Mouse (Mus musculus) right cerebral cortex, adult 18-20 months (tissue): ENCODE data around the gene Gabrr3.
"Not testable (repeated sequence)": the region's sequence is repeated elsewhere in the genome, so short reads cannot be mapped to it uniquely, and the experiment has no call there.

Experiments
- DNase-seq: peaks from one replicate; pipeline ENCODE4 v3.0.0; 2022; ENCODE audit warnings: mixed read lengths

Gabrr3 gene

DNA sequence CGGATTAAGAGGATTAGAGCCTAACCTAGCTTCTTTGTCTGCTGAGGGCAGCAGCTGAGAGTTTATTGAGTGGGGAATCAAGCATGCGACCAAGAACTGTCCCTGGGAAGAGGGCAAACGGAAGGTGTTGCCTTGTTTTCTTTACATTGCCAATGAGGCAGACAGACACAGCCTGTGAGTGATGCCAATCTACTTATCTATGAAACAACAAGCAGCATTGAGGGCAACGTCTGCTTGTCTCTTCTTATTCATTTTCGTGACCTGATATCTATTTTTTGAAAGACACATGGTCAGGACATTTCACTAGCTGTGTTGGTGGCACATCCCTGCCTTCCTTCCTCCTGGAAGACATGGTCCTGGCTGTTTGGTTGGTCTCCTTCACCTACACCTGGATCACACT lies at the start of gene Gabrr3:
Gene Gabrr3 (plus strand): TSS at position 301 of the 400 bp plus-strand sequence.
- DNase-seq, result no peak

DNA sequence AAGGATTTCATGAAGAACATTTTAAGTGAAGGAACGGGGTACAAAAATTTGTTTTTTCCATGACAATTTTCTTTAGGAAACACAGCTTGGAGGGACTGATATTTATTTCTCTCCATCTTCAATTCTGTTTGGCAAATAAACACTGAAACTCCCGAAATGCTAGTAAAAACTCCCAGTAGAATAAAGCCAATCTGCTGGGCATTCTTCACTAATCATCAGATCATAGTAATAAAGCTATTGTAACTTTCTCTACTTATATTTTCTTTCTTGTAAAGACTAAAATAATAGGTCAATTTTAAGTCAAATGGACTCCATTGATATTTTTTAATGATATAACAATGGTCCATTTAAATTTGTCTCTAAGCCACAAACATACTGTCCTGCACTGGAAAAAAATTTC lies 43.2 kb upstream of the Gabrr3 start, which contains the start of gene Olfr209:
Gene Olfr209 (minus strand): TSS at position 101 of the 400 bp plus-strand sequence.
- DNase-seq, result no peak

DNA sequence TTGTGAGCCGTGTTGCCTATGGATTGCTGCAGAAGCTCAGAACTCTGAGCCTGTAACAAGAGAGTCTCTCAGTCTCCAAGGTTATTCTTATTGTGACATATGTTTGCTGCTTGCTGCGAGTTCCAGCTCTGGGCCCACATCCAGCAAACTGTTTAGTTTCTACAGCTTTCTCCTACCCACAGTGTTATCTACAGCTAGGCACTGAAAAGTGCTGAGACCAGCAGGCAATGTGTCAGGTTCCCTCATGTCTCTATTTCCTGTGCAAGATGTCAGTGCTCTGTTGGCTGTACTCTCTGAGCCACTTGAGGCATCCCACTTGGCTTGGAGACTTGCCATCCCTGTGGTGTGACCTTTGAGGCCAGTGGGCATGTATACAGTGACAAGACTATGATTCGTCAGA lies 13.8 kb upstream of the Gabrr3 start:
- DNase-seq, result peak; percentile 85

DNA sequence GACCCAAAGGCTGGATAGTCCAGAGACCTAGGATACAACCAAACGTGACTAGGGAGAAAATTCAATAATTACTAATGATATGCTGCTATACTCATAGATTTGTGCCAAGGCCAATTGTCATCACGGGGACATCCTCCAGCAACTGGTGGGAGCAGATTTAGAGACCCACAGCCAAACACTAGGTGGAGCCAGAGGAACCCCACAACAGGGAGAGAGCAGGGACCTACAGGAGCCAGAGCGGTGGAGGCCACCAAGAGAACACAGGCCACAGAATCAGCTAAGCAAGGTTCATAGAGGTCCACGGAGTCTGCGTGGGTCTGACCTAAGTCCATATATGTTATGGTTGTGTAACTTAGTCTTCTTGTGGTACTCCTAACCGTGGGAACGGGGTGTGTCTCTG lies 6.0 kb upstream of the Gabrr3 start:
- DNase-seq, result no peak

DNA sequence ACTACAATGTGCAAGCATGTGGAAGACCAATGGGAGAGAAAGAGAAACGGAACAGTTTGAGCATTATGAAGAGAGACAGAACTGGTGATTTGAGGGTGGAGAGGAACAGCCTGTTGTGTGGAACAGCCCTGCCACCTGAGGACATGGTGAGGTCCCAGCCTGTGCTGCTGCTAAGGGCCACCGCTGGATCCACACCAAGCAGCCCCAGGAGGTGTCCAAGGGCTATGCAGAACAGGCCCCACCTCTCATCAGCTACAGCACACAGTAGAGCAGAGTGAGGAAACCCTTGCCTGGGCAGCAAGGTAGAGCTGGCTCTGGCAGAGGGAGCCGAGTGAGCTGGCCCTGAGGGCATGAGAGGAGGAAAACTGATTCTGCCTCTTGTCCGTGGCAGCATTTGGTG lies 5.1 kb upstream of the Gabrr3 start:
- DNase-seq, result no peak

DNA sequence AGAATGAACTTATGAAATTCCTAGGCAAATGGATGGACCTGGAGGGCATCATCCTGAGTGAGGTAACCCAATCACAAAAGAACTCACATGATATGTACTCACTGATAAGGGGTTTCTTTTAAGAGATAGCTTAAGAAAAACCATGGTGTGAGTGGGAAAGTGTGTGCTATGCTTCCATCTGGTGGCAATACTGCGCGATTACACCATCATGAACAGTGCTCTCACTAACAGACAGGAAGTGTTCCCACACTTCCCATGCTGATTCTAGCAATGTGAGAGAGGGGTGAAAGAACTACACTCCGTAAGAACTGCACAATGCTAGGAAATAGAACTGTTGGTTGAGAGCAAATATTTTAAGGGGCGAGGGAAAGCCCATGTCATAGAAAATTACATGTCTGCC lies 3.4 kb upstream of the Gabrr3 start:
- DNase-seq, result peak; percentile 24

DNA sequence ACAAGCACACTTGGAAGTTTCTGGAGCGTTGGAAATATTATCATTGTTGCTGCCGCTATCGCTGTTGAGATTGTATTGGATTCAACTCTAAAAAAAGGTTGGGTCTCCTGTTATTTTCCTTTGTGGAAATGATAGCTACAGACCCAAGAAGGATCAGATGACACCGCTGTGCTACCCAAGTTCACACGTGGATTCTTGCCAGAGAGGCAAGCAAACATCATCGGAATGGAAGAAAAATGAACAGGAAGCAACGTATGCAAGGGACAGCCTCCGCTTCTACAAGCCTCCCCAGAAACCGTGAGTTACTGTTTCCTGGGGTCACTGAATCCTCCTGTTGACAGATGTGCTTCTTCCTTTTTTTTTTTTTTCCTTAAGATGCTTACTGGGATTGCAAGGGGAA lies 2.3 kb upstream of the Gabrr3 start:
- DNase-seq, result no peak

DNA sequence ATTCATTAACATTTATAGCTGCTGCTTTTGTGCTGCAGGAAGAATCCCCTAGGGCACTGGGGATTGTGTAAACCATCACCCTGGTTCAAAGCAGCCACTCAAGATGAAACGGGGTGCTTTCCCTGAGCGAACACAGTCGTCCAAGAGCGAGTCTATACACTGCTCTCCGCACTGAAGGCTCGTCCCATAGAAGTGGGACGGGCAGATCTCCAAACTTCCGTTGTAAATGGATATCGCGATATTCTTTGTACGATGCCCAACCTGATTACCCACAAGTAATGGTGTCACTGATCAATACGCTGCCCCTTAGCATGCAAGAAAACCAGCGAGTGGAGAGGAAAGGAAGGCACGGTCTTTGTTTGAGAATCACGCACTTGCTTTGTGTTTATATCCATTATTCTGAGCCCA lies 2.2 kb downstream of the Gabrr3 start:
- DNase-seq, result no peak

DNA sequence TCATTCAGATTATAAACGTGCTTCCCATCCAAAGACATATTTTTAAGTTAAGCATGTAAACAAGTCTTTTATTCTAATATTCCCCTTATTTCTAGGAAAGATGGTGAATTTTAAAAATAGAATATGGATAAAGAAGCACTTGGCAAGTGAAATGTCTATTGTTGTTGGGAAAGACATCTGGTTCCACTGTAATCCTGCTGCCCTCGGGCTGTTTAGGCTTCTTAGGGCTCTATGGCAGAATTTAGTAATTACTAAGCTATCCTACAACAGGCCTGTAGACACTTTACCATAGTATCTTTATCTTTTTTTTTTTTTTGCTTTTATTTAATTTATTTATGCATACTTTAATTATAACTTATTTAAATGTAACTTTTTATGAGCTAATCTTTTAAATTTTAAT lies 2.7 kb downstream of the Gabrr3 start:
- no peak for DNase-seq

DNA sequence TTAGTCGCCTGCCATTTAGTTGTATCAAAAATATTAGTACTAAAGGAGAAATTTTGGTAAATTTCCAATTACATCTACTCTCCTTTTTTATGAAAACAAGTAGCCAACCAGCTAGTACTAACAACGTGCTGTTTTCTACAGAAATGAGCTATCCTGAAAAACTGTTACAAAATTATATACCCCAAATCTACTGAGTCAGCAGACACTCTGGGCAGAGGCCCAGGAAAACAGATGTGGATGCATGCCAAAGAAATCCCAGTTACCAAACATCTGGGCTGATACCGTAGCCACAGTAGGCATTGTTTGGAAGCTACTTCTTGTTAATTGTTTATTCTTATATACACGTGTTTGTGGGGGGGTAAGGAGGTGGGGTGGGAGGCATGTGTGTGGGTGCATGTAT lies 6.3 kb downstream of the Gabrr3 start:
- DNase-seq, result no peak

DNA sequence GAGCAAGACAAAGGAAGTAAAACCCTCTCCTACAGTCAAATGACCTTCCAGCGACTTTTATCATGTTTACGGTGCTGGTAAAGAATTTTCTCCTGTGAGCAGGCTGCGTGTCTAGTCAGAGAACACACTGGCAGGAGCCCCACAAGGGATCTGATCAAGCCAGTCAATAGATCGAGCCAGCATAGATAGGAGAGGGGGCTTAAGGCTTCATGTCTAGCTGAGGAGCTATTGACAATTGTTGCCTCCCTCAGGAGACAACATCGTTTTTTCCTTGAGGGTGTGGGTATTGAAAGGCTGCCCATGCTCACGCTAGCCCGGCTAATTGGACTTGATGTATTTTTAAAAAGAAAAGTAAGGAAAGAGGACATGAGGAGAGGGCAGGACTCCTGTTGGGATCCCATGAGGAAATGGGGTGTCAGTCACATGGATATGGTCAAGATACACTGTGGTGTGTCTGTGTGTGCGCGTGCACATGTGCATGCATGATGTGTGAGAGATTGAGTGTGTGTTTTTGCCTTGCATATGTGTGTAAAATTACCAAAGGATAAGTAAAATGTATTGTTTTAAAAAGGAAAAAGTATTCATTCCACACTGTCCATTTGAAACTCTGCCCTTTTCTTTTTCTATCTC lies 13.2 kb downstream of the Gabrr3 start:
- DNase-seq, result no peak

DNA sequence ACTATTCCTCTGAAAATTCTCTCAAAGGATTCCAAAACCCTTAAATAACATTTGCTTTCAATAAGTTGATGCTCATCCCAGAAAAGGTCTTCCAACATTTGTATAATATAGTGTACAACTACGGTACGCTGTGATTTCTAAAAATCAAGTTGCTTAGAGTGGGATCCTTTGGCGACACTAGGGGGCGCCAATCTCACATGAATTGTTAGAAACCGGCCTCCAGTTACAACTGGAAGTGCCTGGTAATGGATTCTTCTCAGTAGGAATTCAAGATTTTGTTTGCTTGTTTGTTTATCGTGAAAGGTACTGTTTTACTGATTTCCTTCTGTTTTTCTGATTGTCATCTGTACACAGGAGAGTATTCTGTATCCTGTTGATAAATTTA lies 13.7 kb downstream of the Gabrr3 start:
- peak; percentile 69 for DNase-seq

DNA sequence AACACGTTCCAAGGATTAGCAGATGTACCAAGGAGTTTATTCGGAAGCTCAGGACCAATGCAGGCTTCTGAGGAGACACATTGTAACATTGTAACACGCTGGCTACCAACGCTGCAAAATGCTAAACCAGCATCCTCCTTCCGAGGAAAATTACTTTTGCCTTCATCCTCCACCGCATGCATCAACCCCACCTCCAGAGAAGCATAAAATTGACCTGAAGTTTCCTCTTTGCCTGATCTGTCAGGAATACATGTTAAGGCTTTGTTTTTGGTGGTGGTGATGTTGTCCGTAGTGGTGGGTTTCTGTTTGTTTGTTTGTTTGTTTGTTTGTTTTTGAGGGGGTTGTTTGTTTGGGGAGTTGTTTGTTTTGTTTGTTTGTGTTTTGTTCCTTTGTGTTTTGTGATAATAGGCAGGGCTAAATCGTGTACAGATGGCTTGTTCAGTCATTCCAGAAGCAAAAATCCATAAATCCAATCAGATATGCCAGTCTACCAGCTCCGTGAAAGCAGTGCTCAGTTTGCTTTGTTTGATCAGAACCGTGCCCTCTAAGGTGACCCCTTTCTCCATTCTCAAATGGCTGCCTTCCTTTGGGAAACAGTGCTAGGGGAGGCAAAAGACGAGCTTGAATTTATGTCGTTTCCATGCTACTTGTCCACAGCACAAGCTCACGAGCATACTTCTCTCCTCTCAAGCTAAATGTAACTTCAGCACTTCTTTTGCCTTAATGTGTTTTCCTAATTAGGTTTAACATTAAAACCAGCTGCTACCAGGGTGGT lies 14.6 kb downstream of the Gabrr3 start:
- DNase-seq, result no peak

DNA sequence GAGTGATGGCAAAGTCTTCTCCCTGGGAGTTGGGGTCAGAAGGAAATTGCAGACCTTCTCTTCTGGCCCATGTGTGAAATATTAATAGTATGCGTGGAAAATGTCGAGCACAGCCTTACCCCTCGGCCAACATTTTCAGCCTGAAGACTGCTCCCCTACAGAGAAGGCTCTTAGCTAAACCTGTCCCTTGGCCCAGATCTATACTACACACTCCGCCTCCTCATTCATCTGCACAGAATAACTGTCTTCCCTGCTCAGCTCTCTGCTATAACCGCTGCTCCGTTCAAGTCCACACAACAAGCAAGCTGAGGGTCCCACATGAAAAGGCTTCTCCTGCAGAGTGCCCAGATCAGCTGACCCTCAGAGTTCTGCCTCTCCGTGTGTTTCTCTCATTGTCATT lies 20.8 kb downstream of the Gabrr3 start:
- no peak for DNase-seq

DNA sequence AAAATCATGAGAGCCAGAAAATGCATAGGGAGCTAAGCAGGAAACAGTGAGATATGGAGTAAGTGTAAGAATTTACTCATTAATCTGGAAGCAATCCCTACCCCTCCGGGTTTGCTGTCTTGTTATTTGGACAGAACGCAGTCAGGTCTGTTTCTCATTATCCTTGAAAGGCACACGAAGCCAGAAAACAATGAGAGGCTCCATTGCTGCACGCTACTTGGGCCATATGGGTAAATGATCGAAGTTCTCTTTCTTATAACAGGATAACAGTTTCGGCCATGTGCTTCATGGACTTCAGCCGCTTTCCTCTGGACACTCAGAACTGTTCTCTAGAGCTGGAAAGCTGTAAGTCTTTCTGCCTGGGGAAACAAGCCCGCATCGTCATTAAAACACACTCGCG lies 26.0 kb downstream of the Gabrr3 start:
- no peak for DNase-seq

DNA sequence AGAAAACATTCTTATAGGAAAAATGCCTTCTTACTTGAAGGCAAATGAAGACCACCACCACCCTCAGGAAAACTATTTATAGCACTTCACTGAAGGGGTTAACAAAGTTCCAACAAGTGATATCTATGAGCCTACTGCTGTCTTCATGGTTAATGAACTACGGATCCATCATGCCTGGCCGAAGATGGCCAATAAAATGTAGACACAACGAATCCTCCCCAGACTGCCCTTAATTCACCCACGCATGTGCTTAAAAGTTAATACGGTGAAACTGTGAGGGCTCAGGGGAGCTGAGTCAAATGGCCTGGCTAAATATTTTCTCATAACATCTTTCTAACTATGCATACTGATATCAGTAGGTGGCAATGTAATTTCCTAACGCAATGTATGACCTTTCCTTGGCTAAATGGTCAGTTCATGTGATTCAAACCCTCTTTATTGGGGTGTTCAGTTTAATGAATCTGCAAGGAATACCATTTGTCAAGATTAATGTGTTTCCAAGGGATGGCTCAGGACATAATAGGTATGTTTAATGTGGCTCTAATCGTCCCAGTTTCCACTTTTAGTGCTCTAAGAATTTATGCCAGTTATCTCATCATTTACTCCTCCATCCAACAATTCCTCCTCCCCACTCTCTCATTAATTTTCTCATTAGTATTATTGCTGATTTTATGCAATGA lies 37.9 kb downstream of the Gabrr3 start:
- DNase-seq, result no peak

DNA sequence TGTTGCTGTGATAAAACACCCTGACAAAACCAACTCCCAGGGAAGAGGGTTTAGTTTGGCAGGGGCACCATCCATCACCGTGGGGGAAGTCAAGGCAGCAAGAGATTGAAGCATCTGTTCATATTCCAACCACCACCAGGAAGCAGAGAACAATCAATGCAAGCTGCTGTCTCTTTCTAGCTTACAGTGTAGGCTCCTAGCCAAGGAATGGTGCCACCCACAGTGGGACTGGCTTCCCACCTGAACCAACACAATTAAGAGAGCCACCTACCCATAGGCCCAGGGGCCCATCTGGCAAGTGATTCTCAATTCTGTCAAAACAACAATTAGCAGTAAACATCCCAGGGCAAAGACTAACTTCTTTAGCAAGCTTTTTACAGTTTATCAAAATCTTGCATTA lies 41.0 kb downstream of the Gabrr3 start:
- no peak for DNase-seq

DNA sequence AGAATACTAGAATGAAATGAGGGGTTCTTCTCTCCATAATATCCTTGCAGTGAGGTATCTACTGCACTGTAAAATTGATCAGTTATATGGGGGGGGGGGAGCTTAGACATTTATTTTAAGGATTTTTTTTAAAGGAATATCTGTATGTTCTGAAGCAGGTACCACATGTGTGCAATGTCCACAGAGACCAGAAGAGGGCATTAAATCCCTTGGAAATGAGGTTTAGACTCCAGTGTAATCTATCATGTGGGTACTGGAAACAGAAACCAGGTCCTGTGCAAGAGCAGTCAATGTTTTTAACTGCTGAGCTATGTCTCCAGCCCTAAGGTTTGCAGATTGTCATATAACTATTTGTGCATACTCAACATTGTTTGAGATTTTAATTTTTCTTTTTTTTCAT lies 42.0 kb downstream of the Gabrr3 start:
- no peak for DNase-seq

DNA sequence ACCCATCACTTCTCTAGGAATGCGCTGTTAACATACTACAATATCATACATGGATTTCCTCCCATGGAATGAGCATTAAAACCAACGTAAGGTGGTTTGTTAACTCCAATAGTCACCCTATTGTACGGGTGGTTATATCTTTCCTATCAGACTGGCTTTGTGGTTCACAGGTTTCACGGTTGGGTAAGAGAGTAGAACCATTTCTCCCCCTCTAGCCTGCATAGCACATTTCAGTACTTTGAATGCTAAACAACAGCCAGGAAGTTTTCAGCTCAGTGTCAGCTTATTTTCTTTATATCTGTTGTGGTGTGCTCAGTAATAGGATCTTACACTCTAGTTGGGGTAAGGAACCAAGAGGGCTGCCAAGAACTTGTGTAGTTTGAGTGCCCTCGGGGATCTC lies 44.7 kb downstream of the Gabrr3 start:
- no peak for DNase-seq

DNA sequence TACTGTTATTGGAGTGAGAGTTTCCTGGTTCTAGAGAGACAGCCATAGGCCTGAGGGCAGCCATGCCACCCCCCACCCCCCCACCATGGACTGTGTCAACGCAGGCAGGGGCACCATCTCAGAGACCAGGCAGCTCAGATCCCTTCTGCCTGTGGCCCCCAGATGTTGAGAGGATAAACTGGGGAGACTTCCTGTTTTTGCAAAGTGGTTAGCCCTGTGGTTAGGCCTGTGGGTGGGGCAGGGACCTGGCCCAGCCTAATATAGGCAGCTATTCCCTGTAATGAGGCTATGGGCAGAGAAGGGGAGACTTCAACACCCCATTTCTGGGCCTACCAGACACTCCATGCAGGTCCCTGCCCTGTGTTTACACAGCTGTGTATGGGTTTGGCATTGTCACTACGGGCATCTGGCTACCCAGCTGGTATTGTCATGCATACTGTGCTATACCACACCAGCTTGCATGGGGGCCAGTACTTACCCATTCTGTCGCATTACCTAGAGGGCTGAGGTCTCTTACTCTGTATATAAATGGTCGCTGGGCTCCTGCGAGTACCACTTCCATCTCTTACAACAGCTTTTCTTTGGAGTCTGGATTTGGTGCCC lies 52.2 kb downstream of the Gabrr3 start:
- not testable (repeated sequence) for DNase-seq

DNA sequence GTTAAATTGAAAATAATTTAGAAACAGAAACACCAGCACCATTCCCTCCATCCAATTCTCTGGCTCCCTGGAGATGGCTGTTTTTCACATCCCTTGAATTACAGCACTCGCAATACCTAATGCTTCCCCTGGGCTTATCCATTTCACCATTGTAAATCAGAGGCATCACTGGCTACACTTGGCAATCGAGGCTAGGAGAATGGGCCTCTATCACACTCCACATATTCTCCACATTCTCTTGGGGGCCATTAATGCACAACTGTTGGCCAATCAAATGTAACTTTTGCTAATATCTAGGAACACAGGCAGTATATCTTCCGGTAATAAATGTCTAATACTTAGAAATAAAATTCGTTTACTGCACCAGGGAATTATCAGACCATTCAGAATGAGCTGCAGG lies 56.4 kb downstream of the Gabrr3 start:
- no peak for DNase-seq

DNA sequence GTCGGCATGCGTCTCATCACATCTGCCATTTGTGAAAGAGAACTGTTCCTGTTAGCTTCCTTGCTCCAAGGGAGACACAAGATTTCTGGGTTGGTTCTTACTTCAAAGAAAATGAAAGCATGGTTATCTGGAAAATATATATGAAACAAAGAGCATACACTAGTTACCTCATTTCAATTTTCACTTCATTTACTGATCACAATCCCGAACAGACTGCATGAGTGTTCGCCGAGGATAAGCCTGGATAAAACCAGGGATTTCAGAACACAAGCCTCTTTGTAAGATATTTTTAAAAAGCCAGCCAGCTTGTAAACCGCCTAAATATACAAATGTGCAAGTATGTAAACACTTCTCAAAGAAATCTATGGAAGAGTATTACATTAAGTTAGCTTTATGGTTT lies 56.8 kb downstream of the Gabrr3 start:
- DNase-seq, result no peak

DNA sequence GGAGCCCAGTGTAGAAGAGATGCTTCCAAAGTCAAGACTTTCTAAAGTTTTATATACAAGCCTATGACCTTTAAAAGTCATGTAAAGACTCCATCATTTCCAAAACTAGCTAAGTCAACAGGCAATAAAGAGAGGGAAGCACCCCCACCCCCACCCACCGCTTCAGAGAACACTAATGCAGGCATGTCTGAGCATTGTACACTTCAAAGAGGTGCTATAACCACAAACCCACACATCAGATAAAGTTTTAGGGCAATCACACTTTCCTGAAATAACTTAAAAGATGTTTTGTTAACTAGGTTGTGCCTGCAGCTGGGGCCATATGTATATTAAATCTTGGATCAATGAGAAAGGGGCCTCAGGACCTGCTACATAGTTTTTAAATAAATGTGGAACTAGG lies 62.7 kb downstream of the Gabrr3 start:
- DNase-seq, result no peak
